Mouse (Mus musculus): ENCODE measurements around the gene Trpc1.

Gene Trpc1

GRCm38 (mm10) chr9:95750037-95750511 lies at the start of gene Trpc1:
Trpc1 (minus strand) TSS chr9:95750375.
- peak; percentile 93 for ATAC-seq (ENCODE audit: insufficient number of reproducible peaks, low FRiP score, low TSS enrichment)

GRCm38 (mm10) chr9:95796323-95796722 lies 46.1 kb upstream of the Trpc1 start:
- no peak for ATAC-seq (ENCODE audit: insufficient number of reproducible peaks, low FRiP score, low TSS enrichment)

GRCm38 (mm10) chr9:95795844-95796243 lies 45.7 kb upstream of the Trpc1 start:
- ATAC-seq (ENCODE audit: insufficient number of reproducible peaks, low FRiP score, low TSS enrichment), result no peak

- ATAC-seq (ENCODE audit: insufficient number of reproducible peaks, low FRiP score, low TSS enrichment), result no peak
These were observed 45.1 kb upstream of the Trpc1 start for GRCm38 (mm10) chr9:95795077-95795784.

- no peak for ATAC-seq (ENCODE audit: insufficient number of reproducible peaks, low FRiP score, low TSS enrichment)
These were observed 44.0 kb upstream of the Trpc1 start for GRCm38 (mm10) chr9:95793986-95794744.

GRCm38 (mm10) chr9:95784888-95785511 lies 34.8 kb upstream of the Trpc1 start:
- no peak for ATAC-seq (ENCODE audit: insufficient number of reproducible peaks, low FRiP score, low TSS enrichment)

- ATAC-seq (ENCODE audit: insufficient number of reproducible peaks, low FRiP score, low TSS enrichment), result no peak
These were observed 33.6 kb upstream of the Trpc1 start for GRCm38 (mm10) chr9:95783646-95784293.

GRCm38 (mm10) chr9:95771671-95772070 lies 21.5 kb upstream of the Trpc1 start:
- ATAC-seq (ENCODE audit: insufficient number of reproducible peaks, low FRiP score, low TSS enrichment), result no peak

GRCm38 (mm10) chr9:95763218-95763617 lies 13.0 kb upstream of the Trpc1 start:
- ATAC-seq (ENCODE audit: insufficient number of reproducible peaks, low FRiP score, low TSS enrichment), result no peak

- no peak for ATAC-seq (ENCODE audit: insufficient number of reproducible peaks, low FRiP score, low TSS enrichment)
These were observed 12.1 kb upstream of the Trpc1 start for GRCm38 (mm10) chr9:95762228-95762627.

- ATAC-seq (ENCODE audit: insufficient number of reproducible peaks, low FRiP score, low TSS enrichment), result no peak
These were observed 11.2 kb upstream of the Trpc1 start for GRCm38 (mm10) chr9:95761381-95761780.

GRCm38 (mm10) chr9:95750746-95751145 lies 571 bp upstream of the Trpc1 start:
- ATAC-seq (ENCODE audit: insufficient number of reproducible peaks, low FRiP score, low TSS enrichment), result no peak

GRCm38 (mm10) chr9:95749461-95749928 lies 680 bp downstream of the Trpc1 start:
- ATAC-seq (ENCODE audit: insufficient number of reproducible peaks, low FRiP score, low TSS enrichment), result peak; percentile 56

- no peak for ATAC-seq (ENCODE audit: insufficient number of reproducible peaks, low FRiP score, low TSS enrichment)
These were observed 2.9 kb downstream of the Trpc1 start for GRCm38 (mm10) chr9:95747298-95747697.

- ATAC-seq (ENCODE audit: insufficient number of reproducible peaks, low FRiP score, low TSS enrichment), result no peak
These were observed 5.1 kb downstream of the Trpc1 start for GRCm38 (mm10) chr9:95744845-95745613.

GRCm38 (mm10) chr9:95736238-95736637 lies 13.9 kb downstream of the Trpc1 start:
- ATAC-seq (ENCODE audit: insufficient number of reproducible peaks, low FRiP score, low TSS enrichment), result no peak

- ATAC-seq (ENCODE audit: insufficient number of reproducible peaks, low FRiP score, low TSS enrichment), result no peak
These were observed 37.6 kb downstream of the Trpc1 start for GRCm38 (mm10) chr9:95712574-95712973.

GRCm38 (mm10) chr9:95708943-95709342 lies 41.2 kb downstream of the Trpc1 start:
- no peak for ATAC-seq (ENCODE audit: insufficient number of reproducible peaks, low FRiP score, low TSS enrichment)

GRCm38 (mm10) chr9:95705371-95705770 lies 44.8 kb downstream of the Trpc1 start:
- ATAC-seq (ENCODE audit: insufficient number of reproducible peaks, low FRiP score, low TSS enrichment), result no peak

- no peak for ATAC-seq (ENCODE audit: insufficient number of reproducible peaks, low FRiP score, low TSS enrichment)
These were observed 46.1 kb downstream of the Trpc1 start for GRCm38 (mm10) chr9:95704078-95704477.
